Mouse (Mus musculus): ENCODE measurements at regions not wholly inside any gene's neighbourhood (a gene's known extent, or its start where the extent isn't known, plus 50 kb on each side); places are given as distances from the start of the nearest gene placed in this dataset.

DNA sequence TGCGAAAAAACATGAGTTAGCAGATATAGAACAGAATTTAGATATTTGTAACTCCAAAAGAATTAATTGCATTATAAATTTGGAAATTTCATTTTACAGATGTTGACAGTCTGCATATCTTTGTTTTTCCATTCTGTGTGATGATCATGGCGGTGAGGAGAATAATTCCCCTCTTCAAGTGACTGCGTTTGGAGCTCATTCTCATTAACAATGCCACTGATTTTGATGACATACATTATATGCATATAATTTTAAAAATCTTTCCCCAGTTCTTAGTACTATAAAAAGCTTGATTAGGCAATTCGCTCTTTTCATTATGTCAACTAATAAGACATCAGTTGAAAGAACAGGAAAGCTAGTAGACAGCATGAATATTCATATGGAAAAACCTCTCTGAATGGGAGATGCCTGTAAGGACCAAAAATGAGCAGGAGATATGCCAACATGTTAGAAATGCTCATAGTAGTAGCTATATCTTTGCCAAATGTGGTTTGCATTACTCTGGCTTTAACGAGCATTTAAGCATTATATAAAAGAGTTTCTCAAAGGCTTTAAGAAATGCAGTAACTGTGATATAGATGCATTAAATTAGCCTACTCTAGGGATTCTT is 849.2 kb upstream of the Cldn34c4 start:
- no peak for DNase-seq (ENCODE audit: low read depth, low spot score)

DNA sequence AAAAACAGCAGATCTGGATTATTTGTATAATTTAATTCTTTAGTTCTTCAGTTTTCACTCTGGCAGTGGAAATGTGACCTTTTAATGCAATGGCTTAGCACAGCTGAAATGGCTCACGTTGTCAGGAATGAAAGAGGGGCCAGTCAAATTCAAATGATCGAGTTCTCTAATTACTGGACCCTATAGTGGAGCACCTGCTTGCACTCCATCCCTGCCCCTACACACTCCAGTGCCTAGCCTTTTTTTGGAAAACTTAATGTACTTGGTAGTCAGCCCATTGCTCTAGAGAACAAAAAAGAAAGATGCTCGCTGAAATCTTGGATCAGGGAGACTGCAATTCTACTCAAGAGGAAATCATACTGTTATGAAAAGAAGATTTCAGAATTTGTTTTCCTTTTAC is 841.0 kb upstream of the Cldn34c4 start:
- DNase-seq (ENCODE audit: low read depth, low spot score): no peak

- DNase-seq (ENCODE audit: low read depth, low spot score): peak; percentile 8
Observed at GRCm38 (mm10) chrX:128576269-128576871, 840.0 kb upstream of the Cldn34c4 start.

Data from retina, postnatal 7 days (tissue).